Mouse (Mus musculus) forebrain, embryonic 15.5 days (tissue): Measurements from ENCODE around the gene Qk. TPM values are rescaled to one million over a fixed set of nuclear protein-coding genes. Genes with fewer than 3 reads are reported as not detected.
A peak's percentile ranks its signal among the peaks of the same experiment; 100 is the strongest.

Experiments
- ATAC-seq: fragments of 200-750 bp; cut with Nextera tagmentation; replicated peaks from 2 replicates; pipeline ENCODE4 v1.8.0; 2017; ENCODE audit warnings: mild to moderate bottlenecking, moderate TSS enrichment, moderate library complexity
- H3K27ac ChIP-seq: fragments of 300-500 bp; sonication (generic); replicated peaks from 2 replicates; pipeline ENCODE4 v1.5.1; 2015; ENCODE audit warnings: mild to moderate bottlenecking, inconsistent platforms
- H3K27me3 ChIP-seq: fragments of 300-500 bp; sonication (generic); 2 replicates; pipeline ENCODE4 v1.6.1; 2015; ENCODE audit warnings: inconsistent platforms
- H3K36me3 ChIP-seq: fragments of 300-500 bp; sonication (generic); 2 replicates; pipeline ENCODE4 v1.6.1; 2015; ENCODE audit warnings: mild to moderate bottlenecking, inconsistent platforms
- H3K4me1 ChIP-seq: fragments of 300-500 bp; sonication (generic); 2 replicates; pipeline ENCODE4 v1.6.1; 2015; ENCODE audit warnings: inconsistent platforms
- H3K4me2 ChIP-seq: fragments of 300-500 bp; sonication (generic); replicated peaks from 2 replicates; pipeline ENCODE4 v1.6.1; 2015; ENCODE audit warnings: mild to moderate bottlenecking, inconsistent platforms
- H3K4me3 ChIP-seq: fragments of 300-500 bp; sonication (generic); 2 replicates; pipeline ENCODE4 v1.5.1; 2015; ENCODE audit warnings: mild to moderate bottlenecking, inconsistent platforms
- H3K9ac ChIP-seq: fragments of 300-500 bp; sonication (generic); replicated peaks from 2 replicates; pipeline ENCODE4 v1.6.1; 2015; ENCODE audit warnings: mild to moderate bottlenecking, inconsistent platforms
- H3K9me3 ChIP-seq: fragments of 300-500 bp; sonication (generic); 2 replicates; pipeline ENCODE4 v1.6.1; 2016; ENCODE audit warnings: inconsistent platforms
- WGBS: fragments of 180-500 bp; shearing (Covaris S2); methylation state at CpG from one replicate; pipeline ENCODE4 v1.1.7; 2015; ENCODE audit warnings: mixed read lengths; 5-methylcytosine and 5-hydroxymethylcytosine counted together
- polyA plus RNA-seq: library from polyadenylated mRNA; unstranded; fragments of >200 nt; fragmentation: Nextera tagmentation; extraction: Ambion mirVana; gene quantifications from 2 replicates; pipeline ENCODE4 v1.2.1, GENCODE M21; 2015

Gene Qk
- polyA plus RNA-seq, 1 experiment from 2014 or later, result 45.4 TPM

DNA sequence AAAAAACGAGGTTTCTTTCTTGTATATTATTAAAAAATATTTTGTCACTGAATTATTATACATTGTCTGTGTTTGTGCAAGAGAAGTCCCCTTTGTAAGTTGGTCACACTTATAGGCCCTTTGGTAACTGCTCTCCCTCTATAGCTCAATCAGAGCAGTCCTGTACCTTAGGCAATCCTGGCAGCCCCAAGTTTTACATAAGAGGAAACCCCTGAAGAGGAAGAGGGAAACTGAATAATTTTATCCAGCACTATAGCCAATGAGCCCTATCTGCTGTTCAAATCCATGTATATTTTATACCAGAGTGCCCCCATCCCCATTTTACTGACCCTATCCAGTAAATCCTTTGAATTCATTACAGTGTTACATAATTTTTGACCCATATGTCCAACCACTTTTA lies 1.4 kb upstream of the Qk start:
- peaks cover 5% of the 10 kb centered on the region; the same call in 1 of the 2 replicates for H3K36me3 ChIP-seq
- H3K4me2 ChIP-seq, result peak overlapping the region; percentile 32
- ATAC-seq, result no peak
- no peaks in the 10 kb centered on the region for H3K9me3 ChIP-seq
- WGBS, result 0% methylated on average over 1 of the region's 1 CpGs
- H3K27me3 ChIP-seq, result no peaks in the 10 kb centered on the region
- peak overlapping the region; percentile 25 for H3K4me3 ChIP-seq
- 0 out of 2 replicates have a peak overlapping the region, but pooled peaks have one; percentile 11 for H3K27ac ChIP-seq
- H3K4me1 ChIP-seq, result peaks cover 21% of the 10 kb centered on the region
- 0 out of 2 replicates have a peak overlapping the region, but pooled peaks have one; percentile 22 for H3K9ac ChIP-seq

DNA sequence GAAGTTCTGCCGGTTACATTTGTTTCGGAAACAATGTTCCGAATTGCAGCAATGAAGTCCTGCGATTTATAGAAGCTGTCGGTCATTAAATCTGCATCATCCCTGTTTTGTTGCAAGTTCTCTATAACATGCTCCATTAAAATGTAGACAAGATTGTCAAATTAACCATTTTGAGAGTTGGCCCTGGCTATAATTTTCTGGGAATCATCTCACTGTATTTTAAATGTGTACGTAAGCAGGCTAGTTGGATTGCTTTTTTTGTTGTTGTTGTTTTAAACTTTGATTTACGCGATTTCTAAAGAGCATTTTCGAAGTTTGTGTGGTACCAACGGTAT lies 769 bp upstream of the Qk start:
- 5% methylated on average over 10 of the region's 10 CpGs for WGBS
- Histone ChIP-seq H3K27ac (peak overlapping the region; percentile 98), H3K4me1 (peaks cover 23% of the 10 kb centered on the region), H3K27me3 (no peaks in the 10 kb centered on the region), H3K9me3 (no peaks in the 10 kb centered on the region), H3K4me2 (peak overlapping the region; percentile 36), H3K9ac (peak overlapping the region; percentile 98), H3K4me3 (peak overlapping the region; percentile 92), H3K36me3 (peaks cover 5% of the 10 kb centered on the region; the same call in 1 of the 2 replicates)
- ATAC-seq, result no peak

DNA sequence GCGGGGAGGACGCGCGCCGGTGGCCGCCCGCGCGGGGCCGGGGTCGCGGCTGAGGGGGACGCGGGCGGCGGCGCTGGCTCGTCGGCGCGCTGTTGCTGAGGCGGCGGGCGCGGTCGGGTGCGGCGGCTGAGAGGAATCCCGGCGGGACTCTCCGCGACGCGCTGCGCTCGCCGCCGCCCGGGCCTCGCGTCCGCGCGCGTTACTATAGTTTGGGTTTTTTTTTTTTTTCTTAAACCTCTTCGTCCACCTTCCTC lies 296 bp downstream of the Qk start:
- peaks cover 30% of the 10 kb centered on the region for H3K4me1 ChIP-seq
- H3K9me3 ChIP-seq, result no peaks in the 10 kb centered on the region
- H3K4me3 ChIP-seq, result peak overlapping the region; percentile 92
- peak overlapping the region; percentile 98 for H3K27ac ChIP-seq
- H3K4me2 ChIP-seq, result no peak overlapping the region; the same call in 1 of the 2 replicates
- no peaks in the 10 kb centered on the region for H3K36me3 ChIP-seq
- H3K27me3 ChIP-seq, result no peaks in the 10 kb centered on the region
- peak overlapping the region; percentile 98 for H3K9ac ChIP-seq
- under 1% methylated on average over 43 of the region's 46 CpGs for WGBS
- peak; percentile 7; the same call in 1 of the 2 replicates for ATAC-seq

- Histone ChIP-seq H3K27me3 (no peaks in the 10 kb centered on the region), H3K36me3 (no peaks in the 10 kb centered on the region), H3K4me3 (peak overlapping the region; percentile 92), H3K9me3 (no peaks in the 10 kb centered on the region), H3K4me2 (peak overlapping the region; percentile 53), H3K4me1 (peaks cover 35% of the 10 kb centered on the region), H3K27ac (peak overlapping the region; percentile 98), H3K9ac (peak overlapping the region; percentile 98)
- 0% methylated on average over 60 of the region's 153 CpGs for WGBS
- peak; percentile 30; the same call in 1 of the 2 replicates for ATAC-seq
Observed at GRCm38 (mm10) chr17:10318561-10319430, 858 bp downstream of the Qk start.

DNA sequence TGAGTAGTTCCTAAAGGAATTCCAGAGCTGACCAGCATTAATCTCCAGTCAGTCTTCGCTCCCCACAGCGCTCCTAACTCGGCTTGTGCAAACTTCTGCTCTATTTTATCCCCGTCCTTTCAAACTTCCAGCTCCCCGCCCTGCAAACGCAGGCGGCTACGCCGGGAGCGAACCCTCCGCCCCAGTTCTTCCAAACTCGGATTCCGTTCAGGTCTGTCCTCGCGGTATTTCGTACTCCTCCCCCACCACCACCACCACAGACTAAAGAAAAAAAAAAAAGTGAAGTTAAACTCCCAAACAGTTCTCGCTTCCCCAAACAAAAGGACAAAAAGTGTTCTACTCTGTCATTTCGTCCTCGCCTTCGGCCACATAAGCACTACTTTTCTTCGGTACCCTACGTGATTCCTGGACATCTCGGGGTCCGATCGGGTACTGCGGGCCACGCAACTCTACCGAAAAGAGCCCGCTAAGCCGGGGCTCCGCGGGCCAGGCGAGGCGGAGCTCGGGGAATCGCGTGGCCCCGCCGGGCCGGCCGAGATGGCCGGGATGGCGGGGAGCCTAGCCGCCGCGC lies 1.6 kb downstream of the Qk start:
- Histone ChIP-seq H3K4me3 (peak overlapping the region; percentile 92), H3K9me3 (no peaks in the 10 kb centered on the region), H3K4me1 (peaks cover 36% of the 10 kb centered on the region), H3K9ac (peak overlapping the region; percentile 98), H3K36me3 (no peaks in the 10 kb centered on the region), H3K27ac (peak overlapping the region; percentile 98), H3K4me2 (peak overlapping the region; percentile 53), H3K27me3 (no peaks in the 10 kb centered on the region)
- no peak for ATAC-seq
- WGBS, result under 1% methylated on average over 46 of the region's 46 CpGs

- Histone ChIP-seq H3K27me3 (no peaks in the 10 kb centered on the region), H3K4me3 (peak overlapping the region; percentile 92), H3K27ac (peak overlapping the region; percentile 98), H3K9me3 (no peaks in the 10 kb centered on the region), H3K4me1 (peaks cover 43% of the 10 kb centered on the region), H3K9ac (peak overlapping the region; percentile 98), H3K36me3 (no peaks in the 10 kb centered on the region), H3K4me2 (peak overlapping the region; percentile 53)
- 2% methylated on average over 4 of the region's 4 CpGs for WGBS
- no peak for ATAC-seq
Observed at GRCm38 (mm10) chr17:10317186-10317585, 2.5 kb downstream of the Qk start.

GRCm38 (mm10) chr17:10316446-10316845 lies 3.2 kb downstream of the Qk start:
- ATAC-seq, result no peak

GRCm38 (mm10) chr17:10310046-10310445 lies 9.6 kb downstream of the Qk start:
- H3K4me1 ChIP-seq, result peaks cover 56% of the 10 kb centered on the region

More at GRCm38 (mm10) chr17:10316446-10316845, 3.2 kb downstream of the Qk start:
- Histone ChIP-seq H3K36me3 (no peaks in the 10 kb centered on the region), H3K4me1 (peaks cover 42% of the 10 kb centered on the region), H3K27me3 (no peaks in the 10 kb centered on the region), H3K9me3 (no peaks in the 10 kb centered on the region), H3K4me2 (peak overlapping the region; percentile 53), H3K9ac (peak overlapping the region; percentile 22), H3K4me3 (peak overlapping the region; percentile 92), H3K27ac (peak overlapping the region; percentile 58)
- 4% methylated on average over 1 of the region's 1 CpGs for WGBS

GRCm38 (mm10) chr17:10309135-10309623 lies 10.5 kb downstream of the Qk start:
- no peak for ATAC-seq
- Histone ChIP-seq H3K27me3 (no peaks in the 10 kb centered on the region), H3K27ac (peak overlapping the region; percentile 60), H3K4me1 (peaks cover 49% of the 10 kb centered on the region), H3K9me3 (no peaks in the 10 kb centered on the region), H3K36me3 (no peaks in the 10 kb centered on the region), H3K9ac (no peak overlapping the region; the same call in 1 of the 2 replicates), H3K4me3 (peak overlapping the region; percentile 3), H3K4me2 (peak overlapping the region; percentile 14)
- 28% methylated on average over 4 of the region's 4 CpGs for WGBS

More at GRCm38 (mm10) chr17:10310046-10310445, 9.6 kb downstream of the Qk start:
- Histone ChIP-seq H3K36me3 (no peaks in the 10 kb centered on the region), H3K9me3 (no peaks in the 10 kb centered on the region), H3K4me3 (no peak overlapping the region), H3K27me3 (no peaks in the 10 kb centered on the region), H3K4me2 (no peak overlapping the region; the same call in 1 of the 2 replicates), H3K9ac (no peak overlapping the region), H3K27ac (no peak overlapping the region)
- ATAC-seq, result no peak
- 57% methylated on average over 1 of the region's 1 CpGs for WGBS

DNA sequence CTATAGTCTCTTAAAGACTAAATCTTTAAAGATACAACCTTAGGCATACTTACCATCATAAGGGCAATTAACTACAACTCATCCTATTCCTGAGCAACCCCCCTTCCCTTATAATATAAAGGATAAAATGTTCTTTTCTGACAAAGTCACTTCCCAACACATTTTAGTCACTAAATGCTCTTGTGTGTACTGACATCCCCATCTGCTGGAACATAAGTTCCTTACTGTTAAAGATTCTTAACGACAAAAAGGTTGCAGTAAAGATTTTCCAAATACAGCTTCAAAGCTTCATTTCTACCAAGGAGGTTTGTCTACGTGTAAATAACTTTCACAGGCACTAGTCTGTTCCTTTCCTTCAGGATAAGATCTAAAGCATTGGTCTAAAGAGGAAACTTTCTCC lies 13.2 kb downstream of the Qk start:
- H3K9ac ChIP-seq, result no peak overlapping the region
- H3K36me3 ChIP-seq, result no peaks in the 10 kb centered on the region
- WGBS, result 39% methylated on average over 2 of the region's 2 CpGs
- H3K27ac ChIP-seq, result no peak overlapping the region
- peaks cover 41% of the 10 kb centered on the region for H3K4me1 ChIP-seq
- ATAC-seq, result no peak
- no peaks in the 10 kb centered on the region for H3K27me3 ChIP-seq
- no peaks in the 10 kb centered on the region for H3K9me3 ChIP-seq
- no peak overlapping the region for H3K4me3 ChIP-seq
- H3K4me2 ChIP-seq, result no peak overlapping the region

DNA sequence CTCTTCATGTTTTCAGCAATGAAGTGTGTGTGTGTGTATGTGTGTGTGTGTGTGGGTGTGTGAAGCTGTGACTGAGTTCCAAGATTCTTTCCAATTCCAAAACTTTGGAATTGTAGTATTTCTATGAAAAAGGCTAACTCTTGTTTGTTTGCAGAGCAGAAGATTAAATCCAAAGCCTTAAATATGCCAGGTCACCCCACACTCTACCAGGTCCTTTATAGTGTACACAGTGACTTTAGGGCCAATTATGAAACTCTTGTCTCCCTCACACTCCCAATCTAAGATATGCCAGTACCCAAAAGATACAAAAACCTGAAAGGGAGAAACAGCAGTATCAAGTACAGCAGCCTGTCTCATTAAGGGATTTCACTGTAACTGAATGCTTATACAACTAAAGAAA lies 15.7 kb downstream of the Qk start:
- ATAC-seq, result no peak
- Histone ChIP-seq H3K4me3 (no peak overlapping the region), H3K9ac (no peak overlapping the region), H3K4me1 (peaks cover 32% of the 10 kb centered on the region), H3K27ac (no peak overlapping the region), H3K9me3 (no peaks in the 10 kb centered on the region), H3K36me3 (no peaks in the 10 kb centered on the region), H3K4me2 (no peak overlapping the region), H3K27me3 (no peaks in the 10 kb centered on the region)
